Mouse (Mus musculus): Measurements from ENCODE around the gene Git2. TPM values are rescaled to one million over a fixed set of nuclear protein-coding genes. Genes with fewer than 3 reads are reported as not detected.

The Git2 gene
- polyA plus RNA-seq, 1 experiment from 2014 or later: 41.2 TPM

DNA sequence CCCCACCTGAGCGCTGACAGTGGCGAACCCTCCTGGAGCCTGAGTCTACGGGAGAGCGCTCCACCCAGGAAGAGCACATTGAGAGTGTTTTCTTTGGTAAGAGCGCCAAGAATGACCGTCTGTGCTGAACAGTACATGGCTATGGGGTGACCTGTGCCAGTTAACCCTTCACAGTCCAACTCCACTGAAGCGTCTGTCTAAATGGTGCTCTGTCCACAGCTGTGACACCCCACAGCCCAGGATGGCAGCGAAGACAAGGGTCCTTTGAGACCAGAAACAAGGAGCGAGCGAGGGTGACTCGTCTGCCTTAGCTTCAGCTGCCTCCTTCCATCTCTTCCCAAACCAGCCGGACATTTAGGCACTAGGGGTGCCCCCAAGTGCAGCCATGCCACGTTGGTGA, 86.6 kb downstream of the Git2 start:
- no peak overlapping the region for H3K27ac ChIP-seq (ENCODE audit: low read length)
- peaks cover 14% of the 10 kb centered on the region; the same call in 1 of the 2 replicates for H3K4me1 ChIP-seq (ENCODE audit: control insufficient read depth, insufficient read depth, low read length)
- no peaks in the 10 kb centered on the region for H3K36me3 ChIP-seq (ENCODE audit: control insufficient read depth, insufficient read depth, low read length)
- no peaks in the 10 kb centered on the region for H3K9me3 ChIP-seq (ENCODE audit: control insufficient read depth, low read depth, low read length)
- no peak overlapping the region for H3K4me2 ChIP-seq (replicated peaks; ENCODE audit: low read depth, low read length)
- ATAC-seq (ENCODE audit: insufficient number of reproducible peaks, insufficient read depth, low FRiP score, low read depth): no peak
- no peak overlapping the region for H3K4me3 ChIP-seq (ENCODE audit: low read depth, low read length)
- no peaks in the 10 kb centered on the region for H3K27me3 ChIP-seq (ENCODE audit: control insufficient read depth, insufficient read depth, low read length)
- 84% methylated on average over 13 of the region's 13 CpGs for WGBS
- no peak overlapping the region for H3K9ac ChIP-seq (replicated peaks; ENCODE audit: low read depth, low read length)

DNA sequence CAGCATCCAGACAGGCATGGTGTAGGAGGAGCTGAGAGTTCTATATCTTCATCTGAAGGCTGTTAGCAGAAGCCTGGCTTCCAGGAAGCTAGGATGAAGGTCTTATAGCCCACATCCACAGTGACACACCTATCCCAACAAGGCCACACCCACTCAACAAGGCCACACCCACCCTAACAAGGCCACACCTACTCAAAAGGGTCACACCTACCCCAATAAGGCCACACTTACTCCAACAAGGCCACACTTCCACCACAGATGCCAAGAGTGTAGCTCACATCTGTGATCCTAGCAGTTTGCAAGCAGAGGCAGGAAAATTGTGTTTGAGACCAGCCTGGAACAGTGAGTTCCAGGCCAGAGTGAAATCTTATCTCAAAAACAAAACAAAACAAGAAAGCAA, 87.4 kb downstream of the Git2 start:
- Histone ChIP-seq H3K9ac (replicated peaks; ENCODE audit: low read depth, low read length) (no peak overlapping the region), H3K36me3 (ENCODE audit: control insufficient read depth, insufficient read depth, low read length) (no peaks in the 10 kb centered on the region), H3K9me3 (ENCODE audit: control insufficient read depth, low read depth, low read length) (no peaks in the 10 kb centered on the region), H3K27ac (ENCODE audit: low read length) (no peak overlapping the region), H3K4me3 (ENCODE audit: low read depth, low read length) (no peak overlapping the region), H3K4me1 (ENCODE audit: control insufficient read depth, insufficient read depth, low read length) (peaks cover 17% of the 10 kb centered on the region; the same call in 1 of the 2 replicates), H3K27me3 (ENCODE audit: control insufficient read depth, insufficient read depth, low read length) (no peaks in the 10 kb centered on the region), H3K4me2 (replicated peaks; ENCODE audit: low read depth, low read length) (no peak overlapping the region)
- no peak for ATAC-seq (ENCODE audit: insufficient number of reproducible peaks, insufficient read depth, low FRiP score, low read depth)

DNA sequence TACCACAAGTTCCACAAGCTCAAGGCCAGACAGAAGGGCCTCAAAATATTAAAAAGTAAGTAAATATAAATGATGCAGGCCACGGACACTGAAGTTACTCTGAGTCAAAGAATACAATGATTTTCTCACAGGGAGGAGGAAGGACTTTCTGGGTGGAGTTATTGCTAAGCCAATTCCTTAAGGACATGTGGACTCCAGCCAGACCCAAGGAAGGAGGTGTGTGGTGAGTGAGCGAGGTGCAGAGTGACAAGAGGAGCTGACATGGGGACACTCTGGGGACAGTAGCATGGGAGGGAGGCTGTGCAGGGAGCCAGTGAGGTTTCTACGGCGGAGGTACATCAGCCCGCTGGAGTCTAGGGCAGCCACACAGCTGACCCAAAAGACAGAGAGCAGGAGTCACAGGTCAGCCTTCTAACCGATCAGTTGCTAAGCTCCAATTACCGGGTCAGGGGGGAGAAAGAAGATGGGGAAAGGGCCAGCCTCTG, 88.5 kb downstream of the Git2 start:
- no peak for ATAC-seq (ENCODE audit: insufficient number of reproducible peaks, insufficient read depth, low FRiP score, low read depth)
- no peaks in the 10 kb centered on the region for H3K27me3 ChIP-seq (ENCODE audit: control insufficient read depth, insufficient read depth, low read length)
- no peaks in the 10 kb centered on the region for H3K9me3 ChIP-seq (ENCODE audit: control insufficient read depth, low read depth, low read length)
- no peak overlapping the region for H3K27ac ChIP-seq (ENCODE audit: low read length)
- no peak overlapping the region for H3K4me3 ChIP-seq (ENCODE audit: low read depth, low read length)
- H3K4me1 ChIP-seq (ENCODE audit: control insufficient read depth, insufficient read depth, low read length): peaks cover 20% of the 10 kb centered on the region; the same call in 1 of the 2 replicates
- H3K4me2 ChIP-seq (replicated peaks; ENCODE audit: low read depth, low read length): no peak overlapping the region
- no peak overlapping the region for H3K9ac ChIP-seq (replicated peaks; ENCODE audit: low read depth, low read length)
- no peaks in the 10 kb centered on the region for H3K36me3 ChIP-seq (ENCODE audit: control insufficient read depth, insufficient read depth, low read length)
- 63% methylated on average over 7 of the region's 7 CpGs for WGBS

DNA sequence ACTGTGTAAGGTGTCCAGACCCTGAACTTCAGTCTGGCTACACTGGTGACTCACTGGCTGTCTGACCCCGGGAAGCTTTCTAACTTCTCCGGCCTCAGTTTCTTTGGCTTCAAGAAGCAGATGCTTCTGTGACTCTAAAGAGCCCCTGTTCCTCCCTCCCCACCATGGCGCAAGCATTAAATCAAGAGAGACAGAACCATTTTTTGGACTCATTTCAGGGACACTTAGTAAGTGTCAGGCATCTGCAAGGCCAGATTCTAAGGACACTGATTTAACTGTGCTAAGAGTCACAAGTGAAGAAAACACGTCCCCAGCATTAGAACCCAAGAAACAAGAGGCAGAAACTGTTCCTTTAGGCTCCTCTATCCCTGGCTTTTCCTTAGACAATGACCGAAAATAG, 89.3 kb downstream of the Git2 start:
- Histone ChIP-seq H3K4me2 (replicated peaks; ENCODE audit: low read depth, low read length) (no peak overlapping the region), H3K9ac (replicated peaks; ENCODE audit: low read depth, low read length) (no peak overlapping the region), H3K27me3 (ENCODE audit: control insufficient read depth, insufficient read depth, low read length) (no peaks in the 10 kb centered on the region), H3K4me3 (ENCODE audit: low read depth, low read length) (no peak overlapping the region), H3K27ac (ENCODE audit: low read length) (no peak overlapping the region), H3K4me1 (ENCODE audit: control insufficient read depth, insufficient read depth, low read length) (peaks cover 25% of the 10 kb centered on the region; the same call in 1 of the 2 replicates), H3K9me3 (ENCODE audit: control insufficient read depth, low read depth, low read length) (no peaks in the 10 kb centered on the region), H3K36me3 (ENCODE audit: control insufficient read depth, insufficient read depth, low read length) (no peaks in the 10 kb centered on the region)
- 89% methylated on average over 5 of the region's 5 CpGs for WGBS
- no peak for ATAC-seq (ENCODE audit: insufficient number of reproducible peaks, insufficient read depth, low FRiP score, low read depth)

DNA sequence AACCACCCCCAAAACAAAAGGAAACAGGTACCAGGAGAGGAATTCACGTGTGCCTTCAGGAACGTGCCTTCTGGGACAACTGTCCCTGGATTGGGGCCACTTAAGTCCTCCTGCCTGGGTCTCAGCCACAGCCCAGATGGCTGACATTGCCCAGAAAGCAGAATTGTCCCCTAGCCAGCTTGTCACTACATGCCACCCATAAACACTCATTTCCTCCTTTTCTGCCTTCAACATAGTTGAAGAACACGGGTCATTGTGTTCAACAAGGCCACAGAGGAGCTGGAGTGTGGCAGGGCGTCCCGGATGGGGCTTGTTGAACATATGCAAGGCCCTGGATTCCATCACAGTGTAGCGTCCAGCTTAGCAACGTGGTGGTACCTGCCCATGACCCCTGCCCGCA, 93.6 kb downstream of the Git2 start:
- no peak for ATAC-seq (ENCODE audit: insufficient number of reproducible peaks, insufficient read depth, low FRiP score, low read depth)
- Histone ChIP-seq H3K9me3 (ENCODE audit: control insufficient read depth, low read depth, low read length) (no peaks in the 10 kb centered on the region), H3K27me3 (ENCODE audit: control insufficient read depth, insufficient read depth, low read length) (no peaks in the 10 kb centered on the region), H3K27ac (ENCODE audit: low read length) (peak overlapping the region; percentile 72), H3K4me2 (replicated peaks; ENCODE audit: low read depth, low read length) (no peak overlapping the region), H3K9ac (replicated peaks; ENCODE audit: low read depth, low read length) (no peak overlapping the region), H3K4me3 (ENCODE audit: low read depth, low read length) (no peak overlapping the region), H3K36me3 (ENCODE audit: control insufficient read depth, insufficient read depth, low read length) (peaks cover 3% of the 10 kb centered on the region; the same call in 1 of the 2 replicates), H3K4me1 (ENCODE audit: control insufficient read depth, insufficient read depth, low read length) (peaks cover 21% of the 10 kb centered on the region; the same call in 1 of the 2 replicates)
- WGBS: 62% methylated on average over 8 of the region's 8 CpGs

DNA sequence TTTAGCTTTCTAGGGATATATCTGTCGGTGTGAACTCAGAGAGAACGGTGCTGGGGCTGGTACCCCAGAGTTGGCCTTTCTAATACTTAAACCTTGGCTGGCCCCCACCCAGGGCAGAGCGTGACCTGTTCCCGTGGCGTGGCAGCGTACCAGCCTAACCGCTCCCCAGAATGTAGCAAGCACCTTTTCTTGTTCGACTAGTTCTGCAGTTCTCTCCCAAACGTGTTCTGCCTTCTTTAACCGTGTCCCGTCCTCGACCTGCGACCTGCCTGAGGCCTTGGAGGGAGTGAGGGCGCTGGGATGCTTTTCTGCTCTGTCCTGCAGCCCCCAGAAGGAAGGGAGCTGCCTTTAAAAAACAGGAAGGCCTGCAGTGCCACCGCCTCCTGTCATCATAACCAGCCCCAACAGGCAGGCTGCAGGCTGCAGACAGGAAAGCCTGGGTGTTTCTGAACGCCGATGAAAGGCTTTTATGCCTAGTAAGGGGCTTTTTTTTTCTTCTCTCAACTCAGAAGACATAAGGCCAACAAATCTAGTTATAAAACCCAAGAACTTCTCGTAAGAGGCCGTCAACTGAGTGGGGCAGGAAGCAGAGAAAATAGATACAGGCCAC, 94.5 kb downstream of the Git2 start:
- peak overlapping the region; percentile 72 for H3K27ac ChIP-seq (ENCODE audit: low read length)
- no peaks in the 10 kb centered on the region for H3K27me3 ChIP-seq (ENCODE audit: control insufficient read depth, insufficient read depth, low read length)
- H3K4me1 ChIP-seq (ENCODE audit: control insufficient read depth, insufficient read depth, low read length): peaks cover 21% of the 10 kb centered on the region; the same call in 1 of the 2 replicates
- no peak overlapping the region for H3K4me2 ChIP-seq (replicated peaks; ENCODE audit: low read depth, low read length)
- no peak overlapping the region for H3K4me3 ChIP-seq (ENCODE audit: low read depth, low read length)
- no peaks in the 10 kb centered on the region for H3K9me3 ChIP-seq (ENCODE audit: control insufficient read depth, low read depth, low read length)
- peaks cover 3% of the 10 kb centered on the region; the same call in 1 of the 2 replicates for H3K36me3 ChIP-seq (ENCODE audit: control insufficient read depth, insufficient read depth, low read length)
- ATAC-seq (ENCODE audit: insufficient number of reproducible peaks, insufficient read depth, low FRiP score, low read depth): no peak
- H3K9ac ChIP-seq (replicated peaks; ENCODE audit: low read depth, low read length): no peak overlapping the region
- 54% methylated on average over 19 of the region's 19 CpGs for WGBS

DNA sequence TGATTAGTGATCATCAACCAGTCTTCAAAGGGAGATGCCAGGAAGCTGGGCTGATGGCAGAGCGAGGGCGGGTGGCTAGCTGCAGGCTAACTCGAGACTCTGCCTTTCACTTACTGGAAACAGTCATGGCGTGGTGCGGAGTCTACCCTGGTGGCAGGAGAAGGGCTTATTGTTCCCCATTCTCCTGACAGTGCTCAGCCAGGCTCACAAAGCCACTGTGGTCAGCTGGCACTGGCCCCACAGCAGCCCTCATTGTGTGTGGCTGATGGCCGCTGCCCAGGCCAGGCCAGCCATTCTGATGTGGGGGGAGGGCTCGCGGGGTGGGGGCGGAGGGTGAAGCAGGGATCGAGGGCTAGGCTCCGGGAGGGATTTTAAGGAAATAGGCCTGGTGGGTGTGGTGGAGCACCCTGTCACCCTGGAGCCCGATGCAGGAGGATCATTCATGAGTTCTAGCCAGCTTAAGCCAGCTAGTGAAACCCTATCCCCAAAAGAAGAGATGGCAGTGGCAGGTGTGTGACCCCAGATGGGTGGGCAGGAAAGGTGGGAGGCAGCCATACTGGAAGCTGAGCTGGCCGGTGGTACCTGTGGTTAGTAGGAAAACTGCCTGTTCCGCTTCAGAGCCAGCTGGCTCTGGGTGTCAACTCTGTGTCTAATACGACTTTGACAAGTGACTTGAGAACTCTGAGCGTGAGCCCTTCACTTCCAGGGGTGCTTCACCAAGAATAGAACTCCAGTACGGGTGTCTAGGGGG, 95.3 kb downstream of the Git2 start:
- H3K27me3 ChIP-seq (ENCODE audit: control insufficient read depth, insufficient read depth, low read length): no peaks in the 10 kb centered on the region
- no peak overlapping the region for H3K4me3 ChIP-seq (ENCODE audit: low read depth, low read length)
- no peaks in the 10 kb centered on the region for H3K9me3 ChIP-seq (ENCODE audit: control insufficient read depth, low read depth, low read length)
- H3K36me3 ChIP-seq (ENCODE audit: control insufficient read depth, insufficient read depth, low read length): peaks cover 3% of the 10 kb centered on the region; the same call in 1 of the 2 replicates
- H3K27ac ChIP-seq (ENCODE audit: low read length): peak overlapping the region; percentile 72; the same call in 1 of the 2 replicates
- no peak overlapping the region for H3K9ac ChIP-seq (replicated peaks; ENCODE audit: low read depth, low read length)
- ATAC-seq (ENCODE audit: insufficient number of reproducible peaks, insufficient read depth, low FRiP score, low read depth): no peak
- H3K4me1 ChIP-seq (ENCODE audit: control insufficient read depth, insufficient read depth, low read length): peaks cover 21% of the 10 kb centered on the region; the same call in 1 of the 2 replicates
- H3K4me2 ChIP-seq (replicated peaks; ENCODE audit: low read depth, low read length): no peak overlapping the region
- WGBS: 79% methylated on average over 17 of the region's 17 CpGs
